Mouse (Mus musculus): ENCODE measurements at regions not wholly inside any gene's neighbourhood (a gene's known extent, or its start where the extent isn't known, plus 50 kb on each side); places are given as distances from the start of the nearest gene placed in this dataset.

GRCm38 (mm10) chr13:30600625-30601407 lies 55.7 kb upstream of the Uqcrfs1 start:
- no peak for TF ChIP-seq CTCF (IDR thresholded peaks at IDR 0.05)
- TF ChIP-seq EP300 (IDR thresholded peaks at IDR 0.05) = no peak

Data from lung, postnatal 0 days (tissue).